Mouse (Mus musculus): ENCODE measurements at regions not wholly inside any gene's neighbourhood (a gene's known extent, or its start where the extent isn't known, plus 50 kb on each side); places are given as distances from the start of the nearest gene placed in this dataset.
A peak's percentile ranks its signal among the peaks of the same experiment; 100 is the strongest.

GRCm38 (mm10) chr8:107715901-107716300 is 127.6 kb upstream of the Psmd7 start:
- no peak for DNase-seq (ENCODE audit: low spot score in 2 of 2)

DNA sequence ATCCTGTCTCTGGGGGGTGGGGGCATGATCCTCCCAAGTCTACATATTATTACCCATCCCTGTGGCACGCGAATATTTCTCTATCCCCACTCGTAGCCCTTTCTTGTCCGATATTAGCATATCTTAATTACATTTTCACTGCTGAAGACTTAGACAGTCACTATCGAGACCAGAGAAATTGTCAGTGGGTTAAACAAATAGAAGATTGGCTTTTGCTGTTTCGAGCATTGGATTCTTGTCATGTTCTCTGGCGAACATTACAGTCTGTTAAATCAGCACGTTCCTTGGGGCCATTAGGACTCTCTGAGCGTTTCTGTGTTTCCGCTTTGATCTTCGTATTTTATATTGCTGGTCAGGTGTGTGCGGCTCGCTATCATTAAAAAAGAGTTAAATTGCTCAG is 129.6 kb upstream of the Psmd7 start:
- DNase-seq (ENCODE audit: low spot score in 2 of 2), result no peak

- DNase-seq (ENCODE audit: low spot score in 2 of 2), result no peak
Measured at GRCm38 (mm10) chr8:107719656-107720055, 131.4 kb upstream of the Psmd7 start.

- no peak for DNase-seq (ENCODE audit: low spot score in 2 of 2)
Measured at GRCm38 (mm10) chr8:107726716-107727115, 138.5 kb upstream of the Psmd7 start.

- DNase-seq (ENCODE audit: low spot score in 2 of 2), result no peak
Measured at GRCm38 (mm10) chr8:107727276-107727675, 139.0 kb upstream of the Psmd7 start.

GRCm38 (mm10) chr8:107739091-107739490 is 150.8 kb upstream of the Psmd7 start:
- DNase-seq (ENCODE audit: low spot score in 2 of 2), result no peak

- DNase-seq (ENCODE audit: low spot score in 2 of 2), result no peak
Measured at GRCm38 (mm10) chr8:107757083-107757482, 168.8 kb upstream of the Psmd7 start.

- peak in 1 of 2 experiments; percentile 4 for DNase-seq (ENCODE audit: low spot score in 2 of 2)
Measured at GRCm38 (mm10) chr8:107758637-107759036, 170.4 kb upstream of the Psmd7 start.

GRCm38 (mm10) chr8:107776906-107777305 is 165.5 kb upstream of the Zfhx3 start:
- DNase-seq (ENCODE audit: low spot score in 2 of 2), result no peak

GRCm38 (mm10) chr8:107785771-107786170 is 156.7 kb upstream of the Zfhx3 start:
- DNase-seq (ENCODE audit: low spot score in 2 of 2), result no peak

GRCm38 (mm10) chr8:107792286-107792685 is 150.2 kb upstream of the Zfhx3 start:
- no peak for DNase-seq (ENCODE audit: low spot score in 2 of 2)

GRCm38 (mm10) chr8:107814931-107815330 is 127.5 kb upstream of the Zfhx3 start:
- no peak for DNase-seq (ENCODE audit: low spot score in 2 of 2)

DNA sequence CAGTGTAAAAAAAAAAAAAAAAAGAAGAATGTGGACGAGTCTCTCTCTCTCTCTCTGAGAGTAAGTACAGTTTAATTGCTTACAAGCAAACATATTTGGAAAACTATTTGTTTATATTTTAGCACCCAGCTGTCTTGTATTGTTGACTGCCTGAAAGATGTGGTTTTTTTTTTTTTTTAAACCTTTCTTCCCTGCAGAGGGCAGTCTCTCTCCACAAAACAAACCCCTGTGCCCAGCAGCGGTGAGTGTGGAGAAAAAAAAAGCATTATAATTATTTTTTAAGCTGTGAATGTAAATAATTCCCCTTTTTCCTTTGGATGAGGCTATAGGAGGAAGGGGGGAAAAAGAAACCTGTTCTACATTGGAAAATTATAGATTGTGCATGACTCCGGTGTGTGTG is 126.7 kb upstream of the Zfhx3 start:
- DNase-seq (ENCODE audit: low spot score in 2 of 2), result no peak

GRCm38 (mm10) chr8:107817796-107818195 is 124.6 kb upstream of the Zfhx3 start:
- DNase-seq (ENCODE audit: low spot score in 2 of 2), result no peak

DNA sequence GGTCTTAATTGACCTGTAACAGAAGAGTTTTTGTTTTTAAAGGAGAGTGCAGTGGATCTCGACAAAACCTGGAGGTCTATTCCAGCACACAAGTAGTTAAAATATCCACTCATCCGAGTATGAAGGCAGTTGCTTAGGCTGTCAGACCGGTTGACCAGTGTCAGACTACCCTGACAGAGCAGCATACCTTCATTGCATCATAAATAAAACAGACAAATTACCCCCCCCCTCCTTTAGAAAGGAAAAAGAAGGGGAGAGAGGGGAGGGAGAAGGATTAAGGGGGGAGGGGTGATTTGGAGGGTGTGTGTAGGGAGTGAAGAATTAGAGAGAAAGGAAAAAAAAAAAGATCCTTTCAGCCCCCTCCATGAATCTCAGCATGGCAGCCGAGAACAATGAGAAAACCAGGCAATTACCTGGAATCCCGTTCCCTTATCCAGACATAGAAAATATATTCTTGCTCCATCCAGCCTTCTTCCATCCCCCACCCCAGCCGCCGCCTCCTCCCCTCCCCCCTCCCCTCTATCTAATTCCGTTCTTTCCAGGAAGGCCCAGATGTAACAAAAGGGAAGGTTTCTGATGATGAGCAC is 122.2 kb upstream of the Zfhx3 start:
- DNase-seq (ENCODE audit: low spot score in 2 of 2), result no peak

DNA sequence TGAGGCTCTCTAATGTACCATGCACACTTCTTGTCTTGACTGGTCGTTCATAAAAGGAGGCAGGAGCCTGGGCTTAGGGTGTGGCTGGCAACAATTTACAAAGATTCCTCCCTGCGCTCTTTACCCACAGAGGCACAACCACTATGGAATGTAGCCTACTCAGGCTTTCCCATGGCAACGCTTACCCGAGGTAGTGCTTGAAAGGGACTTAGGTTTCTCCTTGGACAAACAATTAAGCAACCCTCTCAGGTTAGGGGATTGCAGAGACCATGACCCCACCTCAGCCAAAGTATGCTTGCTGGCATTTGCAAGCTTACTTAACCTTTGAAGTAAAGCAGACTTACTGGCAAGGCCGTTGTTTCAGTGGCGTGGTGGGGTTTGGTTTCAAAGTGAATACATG is 120.9 kb upstream of the Zfhx3 start:
- DNase-seq (ENCODE audit: low spot score in 2 of 2), result no peak

- DNase-seq (ENCODE audit: low spot score in 2 of 2), result no peak
Measured at GRCm38 (mm10) chr8:107824096-107824495, 118.3 kb upstream of the Zfhx3 start.

GRCm38 (mm10) chr8:107824640-107825039 is 117.8 kb upstream of the Zfhx3 start:
- no peak for DNase-seq (ENCODE audit: low spot score in 2 of 2)

DNA sequence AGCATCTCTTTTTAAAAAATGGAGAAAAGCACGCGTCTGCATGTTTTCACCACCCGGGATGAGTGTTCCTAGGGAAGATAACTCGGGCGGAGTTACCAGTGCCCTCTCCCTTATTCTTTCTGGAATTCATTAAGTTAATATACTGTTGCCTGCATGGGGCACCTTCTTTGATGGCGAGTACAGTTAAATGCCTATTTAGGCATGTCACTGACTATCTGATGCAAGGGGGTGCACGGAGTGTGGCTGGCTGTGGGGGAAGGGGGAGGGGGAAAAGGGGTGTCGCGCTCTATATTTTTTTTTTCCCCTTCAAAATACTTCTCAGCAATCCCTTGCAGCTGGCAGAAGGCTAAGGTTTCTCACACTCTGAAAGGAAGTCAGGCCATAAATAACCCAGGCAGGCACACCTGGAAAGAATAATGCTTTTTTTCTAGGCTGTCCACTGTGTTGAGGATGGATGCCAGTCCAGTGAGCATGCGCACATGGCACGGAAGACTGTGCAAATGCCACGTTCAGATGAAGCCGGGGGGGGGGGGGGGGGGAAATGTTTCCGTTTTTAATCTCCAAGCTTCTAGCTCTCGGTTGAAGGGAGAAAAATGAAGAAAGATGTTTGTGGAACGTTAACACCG is 114.8 kb upstream of the Zfhx3 start:
- DNase-seq (ENCODE audit: low spot score in 2 of 2), result no peak

DNA sequence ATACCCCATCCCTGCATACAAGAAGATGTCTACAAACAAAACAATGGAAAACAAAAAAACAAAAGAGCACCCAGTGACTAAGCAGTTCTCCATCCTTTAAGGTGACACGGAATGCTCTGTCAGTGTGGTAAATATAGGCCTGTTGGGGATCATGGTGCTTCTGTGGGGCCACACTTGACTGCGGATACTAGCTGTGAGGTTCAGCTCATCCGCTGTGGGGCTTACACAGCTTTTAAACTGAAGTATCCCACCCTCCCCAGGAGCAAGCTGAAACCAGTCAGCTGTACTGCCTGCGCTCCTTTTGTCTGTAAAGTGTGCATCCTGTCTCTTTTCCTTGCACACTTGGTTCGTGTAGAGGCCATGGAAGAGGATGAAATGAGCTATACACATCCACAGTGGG is 113.9 kb upstream of the Zfhx3 start:
- DNase-seq (ENCODE audit: low spot score in 2 of 2), result no peak

- DNase-seq (ENCODE audit: low spot score in 2 of 2), result no peak
Measured at GRCm38 (mm10) chr8:107833481-107833880, 109.0 kb upstream of the Zfhx3 start.

GRCm38 (mm10) chr8:107846141-107846540 is 96.3 kb upstream of the Zfhx3 start:
- DNase-seq (ENCODE audit: low spot score in 2 of 2), result no peak

DNA sequence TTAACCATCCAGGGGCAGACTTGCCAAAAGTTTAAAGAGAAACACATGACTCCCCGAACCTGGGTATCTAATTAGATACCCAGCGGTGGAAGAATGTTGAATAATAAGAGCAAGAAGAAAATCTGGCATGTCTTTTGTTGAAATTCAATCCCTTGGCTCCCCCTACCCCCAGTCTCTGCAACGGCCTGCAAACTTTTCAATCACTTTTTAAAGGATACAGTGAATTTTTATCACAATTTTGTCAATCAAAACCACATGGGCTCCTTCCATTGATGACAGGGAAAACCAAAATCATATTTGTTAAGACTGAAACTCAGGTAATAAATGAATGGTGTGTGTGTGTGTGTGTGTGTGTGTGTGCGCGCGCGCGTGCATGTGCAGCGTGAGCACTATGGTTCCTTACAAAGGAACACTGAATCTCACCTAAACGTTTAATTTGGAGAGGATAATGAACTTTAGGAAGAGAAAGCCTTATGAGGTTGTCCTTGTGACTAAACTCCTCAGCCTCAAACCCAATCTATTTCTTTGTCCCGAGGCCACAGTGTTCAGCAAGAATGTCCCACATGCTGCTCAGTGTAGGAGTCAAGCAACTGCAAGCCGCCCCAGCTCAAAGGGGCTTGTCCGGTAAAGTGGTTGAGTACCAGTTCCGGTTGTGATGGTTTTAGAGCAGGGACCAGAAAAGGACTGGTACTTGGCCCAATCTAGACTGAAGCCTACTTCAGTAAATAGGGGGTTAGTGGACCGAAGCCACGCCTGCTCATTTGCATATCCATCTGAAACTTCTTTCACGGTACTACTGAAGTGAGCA is 91.0 kb upstream of the Zfhx3 start:
- DNase-seq (ENCODE audit: low spot score in 2 of 2), result no peak

Measured in thymus, postnatal 10 days (tissue).